Comparison of ENCODE assay signal across 14 mouse cellular contexts in genomic region chr13:40883903-40884302, GRCm38 (mm10).
"Had no signal": no experiment of that assay in that cellular context is flagged by ENCODE, and none has a peak within 500 bp of the region (broad histone marks: within the 10 kb centered on the region; RNA-seq: fewer than 3 reads in every experiment).

No protein-coding gene starts in this region.

- H3K36me3 ChIP-seq: limb, embryonic 13.5 days; midbrain, embryonic 13.5 days; neural tube, embryonic 15.5 days had no signal

- ATAC-seq: intestine, embryonic 16.5 days; midbrain, embryonic 13.5 days had no signal

- H3K4me3 ChIP-seq: layer of hippocampus, adult 2 months; limb, embryonic 13.5 days; midbrain, embryonic 13.5 days; myocyte; neural tube, embryonic 15.5 days had no signal

- DNase-seq: left cerebral cortex, postnatal 4 days; lung, adult 18-20 months; right cerebral cortex, postnatal 4 days; spleen, adult 18-20 months; thymus, adult 18-20 months; thymus, postnatal 25 days had no signal

- H3K9ac ChIP-seq: limb, embryonic 13.5 days; liver, embryonic 14.5 days; midbrain, embryonic 13.5 days; neural tube, embryonic 15.5 days had no signal

- H3K9me3 ChIP-seq: limb, embryonic 13.5 days; midbrain, embryonic 13.5 days; neural tube, embryonic 15.5 days had no signal

- H3K4me2 ChIP-seq: limb, embryonic 13.5 days; midbrain, embryonic 13.5 days; neural tube, embryonic 15.5 days had no signal

- H3K27ac ChIP-seq: kidney, postnatal 0 days; layer of hippocampus, adult 2 months; limb, embryonic 13.5 days; liver, embryonic 14.5 days; midbrain, embryonic 13.5 days; neural tube, embryonic 15.5 days had no signal
